Mouse (Mus musculus): ENCODE results near the gene Akap13.

The Akap13 gene

DNA sequence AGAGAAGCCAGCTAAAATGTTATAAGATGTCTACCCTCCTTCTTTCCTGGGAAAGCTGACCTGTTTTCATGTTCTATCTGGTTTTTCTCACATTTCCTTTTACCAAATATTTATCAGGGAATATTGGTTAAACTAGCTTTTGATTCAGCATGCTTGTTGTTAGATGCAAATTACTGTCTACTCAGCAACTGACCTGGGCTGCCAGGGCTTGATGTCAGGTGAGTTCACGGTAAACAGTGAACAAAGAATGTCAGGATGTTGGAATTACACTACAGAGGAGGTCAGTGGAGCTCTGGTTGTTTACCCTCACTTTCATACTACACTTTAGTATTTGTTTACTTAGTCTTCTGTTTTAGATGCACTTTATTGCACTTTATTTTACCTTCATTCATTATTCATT is 5.0 kb downstream of the Akap13 start:
- no peak for DNase-seq (ENCODE audit: low spot score)

DNA sequence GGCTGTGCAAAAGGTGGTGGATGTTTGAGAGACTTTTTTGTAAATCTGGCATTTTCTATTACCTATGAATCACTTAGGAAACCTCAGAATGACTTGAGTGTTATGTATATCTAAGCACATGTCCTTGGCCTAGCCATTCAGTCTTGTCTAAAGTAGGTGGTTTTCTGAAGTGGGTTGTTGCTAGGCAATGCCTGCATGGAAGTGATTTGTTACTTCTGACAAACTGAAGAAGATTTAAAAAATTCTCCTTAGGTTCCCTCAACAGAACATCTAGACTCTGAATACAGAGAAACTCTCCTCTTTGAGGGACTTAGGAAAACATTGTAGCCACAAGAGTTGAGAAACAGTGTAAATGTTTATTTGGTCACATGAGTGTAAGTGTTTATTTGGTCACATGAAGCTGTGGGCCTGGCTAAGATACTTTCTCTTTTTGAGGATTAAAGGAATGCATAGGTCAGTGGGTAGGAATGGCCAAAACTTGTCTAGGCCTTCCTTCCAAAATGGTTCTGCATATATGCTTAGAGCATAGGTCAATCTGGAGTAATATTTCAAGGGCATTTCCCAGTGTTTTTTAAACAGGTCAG is 8.3 kb downstream of the Akap13 start:
- DNase-seq (ENCODE audit: low spot score): no peak

DNA sequence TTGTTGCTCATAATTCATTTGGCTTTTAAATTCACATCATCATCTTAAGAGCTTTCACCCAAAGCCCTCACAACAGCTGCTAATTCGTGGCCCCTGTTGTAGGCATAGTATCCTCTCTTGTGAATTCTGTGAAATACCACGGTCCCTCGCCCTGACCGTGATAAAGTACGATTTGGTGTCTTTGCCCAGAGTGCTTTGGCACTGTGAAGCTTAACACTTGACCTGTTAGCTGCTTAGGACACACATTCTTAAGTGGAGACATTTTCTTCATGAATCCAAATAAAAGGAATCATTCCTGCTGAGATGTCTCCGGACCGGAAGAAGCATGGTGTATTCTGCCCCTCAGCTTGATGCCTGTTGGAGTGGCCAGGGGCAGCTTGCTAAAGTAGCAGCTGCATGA is 12.5 kb downstream of the Akap13 start:
- DNase-seq (ENCODE audit: low spot score): no peak

DNA sequence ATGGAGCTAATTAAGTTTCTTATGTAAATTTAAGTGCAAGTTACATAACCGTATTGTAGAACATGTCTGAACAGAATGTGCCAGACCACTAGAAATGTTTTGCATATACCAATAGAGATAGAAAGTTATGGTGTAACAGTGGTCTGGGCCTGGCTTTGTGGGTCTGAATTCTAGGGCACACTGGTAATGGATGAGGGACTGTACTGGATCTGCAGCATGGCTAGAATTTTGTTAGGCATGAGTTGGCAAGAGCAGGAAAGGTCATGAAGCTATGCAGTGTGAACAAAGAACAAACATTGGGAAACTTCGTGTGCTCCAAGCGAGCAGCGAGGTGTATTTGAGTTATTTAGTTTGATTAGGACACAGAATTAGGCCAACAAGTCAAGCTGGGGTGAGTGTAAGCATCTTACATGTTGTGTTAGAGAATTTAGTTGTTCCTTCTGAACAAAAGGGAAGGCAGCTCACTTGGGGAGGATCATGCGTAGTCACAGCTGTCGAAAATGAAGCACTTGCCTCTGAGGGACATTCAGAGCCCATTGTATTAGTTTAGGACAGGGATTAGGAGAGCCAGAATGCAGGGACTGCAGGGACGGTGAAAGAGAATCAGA is 15.1 kb downstream of the Akap13 start:
- no peak for DNase-seq (ENCODE audit: low spot score)

DNA sequence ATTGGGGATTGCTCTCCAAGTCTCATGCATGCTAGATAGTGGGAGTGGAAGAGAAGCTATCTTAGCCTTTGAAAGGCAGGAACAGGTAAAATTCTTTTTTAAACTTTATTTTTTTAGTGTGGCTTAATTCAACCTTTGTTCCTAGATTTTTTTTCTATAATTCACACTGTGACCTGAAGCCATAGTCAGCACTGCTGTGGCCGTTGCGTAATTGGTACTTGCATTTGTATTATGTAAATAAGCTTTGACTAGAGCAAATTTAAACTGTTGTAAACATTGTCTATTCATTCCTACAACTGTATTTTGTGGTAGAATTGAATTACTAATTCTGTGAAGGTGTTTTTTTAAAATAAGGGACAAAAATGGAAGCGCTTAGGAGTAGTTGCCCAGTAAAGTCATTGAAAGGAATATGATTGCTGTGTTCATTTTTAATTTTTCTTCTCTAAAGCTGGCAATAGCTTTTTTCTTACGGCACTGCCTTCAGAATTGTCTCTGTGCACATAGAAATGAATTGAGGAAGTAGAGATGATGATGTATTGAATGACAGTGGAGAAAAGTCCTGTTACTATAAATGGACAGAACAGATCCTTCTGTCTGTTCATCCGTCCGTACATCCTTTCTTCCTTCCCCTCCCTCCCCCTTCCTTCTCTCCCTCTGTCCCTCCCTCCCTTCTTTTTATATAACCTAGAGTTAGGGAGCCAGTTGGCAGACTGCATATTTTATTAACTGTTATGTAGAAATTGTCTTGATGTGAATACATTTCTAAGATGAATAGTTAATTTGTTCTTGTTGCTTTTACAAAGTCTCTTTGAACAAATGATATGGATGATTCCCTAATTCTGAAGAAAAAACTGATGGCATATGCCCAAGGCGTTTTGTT is 17.2 kb downstream of the Akap13 start:
- DNase-seq (ENCODE audit: low spot score): no peak

DNA sequence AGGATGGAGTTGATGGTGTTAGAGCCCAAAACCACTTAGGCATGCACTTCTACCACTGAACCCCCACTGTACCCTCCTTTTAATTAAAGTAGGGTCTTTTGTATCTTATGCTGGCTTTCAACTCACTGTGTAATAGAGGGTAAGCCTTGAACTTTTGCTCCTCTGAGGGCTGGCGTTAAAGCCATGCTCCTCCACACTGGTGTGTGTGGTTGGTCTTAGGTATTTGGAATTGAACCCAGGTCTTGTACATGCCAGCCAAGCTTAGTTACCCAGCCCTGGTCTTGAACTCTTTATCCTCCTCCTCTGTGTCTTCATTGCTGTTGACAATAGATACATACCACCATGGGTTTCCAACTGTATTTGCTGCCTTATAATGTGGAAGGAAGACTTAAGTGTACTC is 18.0 kb downstream of the Akap13 start:
- no peak for DNase-seq (ENCODE audit: low spot score)

DNA sequence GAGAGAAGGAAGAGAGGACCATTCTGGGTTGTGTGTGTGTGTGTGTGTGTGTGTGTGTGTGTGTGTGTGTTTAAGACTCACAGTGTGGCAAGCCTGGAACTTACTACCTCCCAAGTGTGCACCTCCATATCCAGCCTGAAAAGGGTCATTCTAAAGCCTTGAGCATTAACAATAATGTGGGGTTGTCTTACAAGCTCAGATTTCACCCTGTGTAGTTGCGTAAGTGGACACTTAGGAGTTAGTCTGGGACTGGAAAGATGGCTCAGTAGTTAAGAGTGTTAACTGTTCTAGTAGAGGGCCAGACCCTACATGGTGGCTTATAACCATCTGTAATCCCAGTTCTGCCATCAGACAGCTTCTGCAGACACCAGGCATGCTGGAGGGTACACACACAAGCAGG is 18.7 kb downstream of the Akap13 start:
- DNase-seq (ENCODE audit: low spot score): no peak

DNA sequence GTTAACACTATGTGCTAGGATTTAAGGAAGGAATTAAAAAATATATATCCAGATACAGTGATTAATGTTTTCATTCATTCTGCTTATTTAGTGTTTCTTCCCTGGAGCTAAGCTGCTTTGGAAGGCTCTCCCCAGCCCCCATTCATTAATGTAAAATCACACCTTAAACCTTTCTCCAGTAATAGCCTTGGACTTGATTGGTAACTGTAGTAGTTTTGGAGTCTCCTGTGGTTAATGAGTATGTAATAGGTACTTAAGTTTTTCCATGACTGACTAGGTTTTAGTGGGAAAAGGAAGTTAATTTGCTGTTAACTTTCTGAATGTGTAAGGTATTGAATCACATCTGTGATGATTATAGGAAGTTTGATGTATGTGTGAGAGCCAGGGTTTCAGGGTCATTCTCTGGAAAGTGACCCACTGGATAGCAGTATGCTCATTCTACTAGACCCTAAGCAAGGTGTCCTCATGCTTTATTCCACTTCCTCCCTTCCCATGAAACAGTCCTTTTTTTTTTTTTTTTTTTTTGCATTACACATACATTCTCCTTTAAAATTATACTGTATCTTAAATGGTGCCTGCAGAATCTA is 19.3 kb downstream of the Akap13 start:
- DNase-seq (ENCODE audit: low spot score): no peak

DNA sequence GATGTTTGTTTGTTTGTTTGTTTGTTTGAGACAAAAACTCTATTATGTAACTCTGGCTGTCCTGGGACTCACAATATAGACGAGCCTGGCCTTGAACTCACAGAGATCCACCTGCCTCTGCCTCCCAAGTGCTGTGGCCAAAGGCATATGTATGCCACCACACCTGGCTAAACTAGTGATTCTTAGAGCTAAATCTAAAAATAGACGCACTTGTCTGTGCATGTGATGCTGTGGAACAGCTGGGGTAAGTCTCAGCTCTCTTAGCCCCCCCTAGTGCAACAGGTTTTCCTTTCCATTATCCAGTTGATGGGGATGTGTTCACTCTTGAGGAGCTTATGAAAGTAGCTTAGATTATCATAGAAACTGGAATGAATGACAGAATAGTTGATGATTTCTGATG is 22.7 kb downstream of the Akap13 start:
- no peak for DNase-seq (ENCODE audit: low spot score)

DNA sequence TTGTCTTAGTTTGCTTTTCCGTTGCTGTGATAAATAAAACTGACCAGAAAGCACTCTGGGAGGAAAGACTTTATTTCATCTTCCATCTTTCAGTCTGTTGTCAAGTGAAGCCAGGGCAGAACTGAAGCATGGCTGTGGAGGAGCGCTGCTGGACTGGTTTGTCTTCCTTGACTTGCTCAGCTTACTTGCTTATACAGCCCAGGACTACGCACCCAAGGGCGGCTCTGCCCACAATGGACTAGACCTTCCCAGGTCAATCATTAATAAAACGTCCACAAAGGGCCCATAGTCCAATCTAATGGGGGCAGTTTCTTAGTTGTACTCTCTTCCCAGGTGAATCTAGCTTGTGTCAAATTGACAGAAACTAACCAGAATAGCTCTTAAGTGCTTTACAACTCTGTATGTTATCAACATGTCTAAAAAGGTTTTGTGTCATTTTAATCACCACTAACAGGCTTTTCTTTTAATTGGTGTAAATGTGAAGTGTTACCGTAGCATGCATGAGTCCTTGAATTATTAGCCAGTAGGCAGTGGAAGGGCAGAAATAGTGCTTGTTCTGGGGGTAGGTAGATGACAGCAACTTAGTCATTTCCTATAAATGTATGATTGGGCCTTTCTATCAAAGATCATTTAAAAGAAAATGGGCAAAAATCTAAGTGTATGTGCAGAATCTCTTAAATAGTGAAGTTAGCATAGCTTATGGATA is 25.5 kb downstream of the Akap13 start:
- no peak for DNase-seq (ENCODE audit: low spot score)

DNA sequence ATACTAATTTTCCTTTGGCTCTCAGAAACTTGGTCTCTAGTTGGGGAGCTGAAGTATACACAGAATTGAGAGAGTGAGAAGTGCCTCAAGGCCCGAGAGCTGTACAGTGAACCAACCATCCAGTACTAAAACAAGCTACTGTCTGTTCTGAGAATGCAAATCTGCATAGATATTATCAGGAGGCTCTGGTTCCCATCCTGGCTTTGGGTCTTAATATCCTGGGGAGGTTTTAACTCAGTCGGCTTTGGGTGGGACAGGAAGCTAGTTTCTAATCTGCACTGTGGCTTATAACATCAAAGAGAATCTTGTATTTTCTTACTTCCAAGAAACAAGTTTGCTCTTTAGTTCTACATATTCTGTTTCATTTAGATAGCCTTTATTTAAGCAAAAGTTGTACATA is 30.7 kb downstream of the Akap13 start:
- DNase-seq (ENCODE audit: low spot score): no peak

DNA sequence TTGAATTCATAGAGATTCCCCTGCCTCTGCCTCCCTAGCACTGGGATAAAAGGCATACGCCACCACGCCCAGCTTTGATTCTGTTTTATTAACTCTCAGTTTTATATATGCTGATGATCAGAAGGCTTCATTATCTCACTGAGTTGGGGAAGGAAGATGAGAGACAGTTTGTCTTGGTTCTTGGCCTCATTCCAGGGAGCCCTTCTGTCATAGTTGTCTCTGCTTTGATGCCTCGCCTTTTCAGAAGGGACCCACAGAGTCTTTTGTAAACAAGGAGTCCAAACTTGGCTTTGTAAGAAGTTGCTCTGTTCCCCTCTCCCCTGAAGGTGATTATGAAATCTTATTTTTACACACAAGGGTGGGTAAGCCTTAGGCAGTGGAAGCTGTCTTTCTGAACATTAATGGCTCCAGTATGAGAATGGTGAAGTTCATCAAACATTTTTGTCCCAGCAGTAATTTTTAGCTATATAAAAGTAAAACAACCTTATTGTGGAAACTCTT is 40.7 kb downstream of the Akap13 start:
- DNase-seq (ENCODE audit: low spot score): no peak

DNA sequence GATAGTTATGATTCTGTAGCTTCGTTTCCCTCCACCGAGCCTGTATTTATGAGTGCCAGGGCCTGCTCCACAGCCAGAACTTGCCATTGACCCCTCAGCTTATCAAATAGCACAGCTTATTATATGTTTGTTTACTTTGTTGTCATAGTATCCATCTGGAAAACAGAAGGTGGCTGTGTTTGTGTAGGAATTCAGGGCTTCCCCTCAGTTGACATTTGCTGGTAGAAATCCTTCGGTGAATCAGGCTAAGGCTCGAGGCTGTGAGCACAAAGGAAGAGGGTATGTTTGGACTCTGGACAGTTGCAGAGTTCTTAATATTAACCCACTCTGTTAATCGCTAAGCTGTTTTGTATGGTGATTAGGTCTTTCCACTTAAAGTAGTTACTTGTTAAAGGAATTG is 43.3 kb downstream of the Akap13 start:
- DNase-seq (ENCODE audit: low spot score): no peak

DNA sequence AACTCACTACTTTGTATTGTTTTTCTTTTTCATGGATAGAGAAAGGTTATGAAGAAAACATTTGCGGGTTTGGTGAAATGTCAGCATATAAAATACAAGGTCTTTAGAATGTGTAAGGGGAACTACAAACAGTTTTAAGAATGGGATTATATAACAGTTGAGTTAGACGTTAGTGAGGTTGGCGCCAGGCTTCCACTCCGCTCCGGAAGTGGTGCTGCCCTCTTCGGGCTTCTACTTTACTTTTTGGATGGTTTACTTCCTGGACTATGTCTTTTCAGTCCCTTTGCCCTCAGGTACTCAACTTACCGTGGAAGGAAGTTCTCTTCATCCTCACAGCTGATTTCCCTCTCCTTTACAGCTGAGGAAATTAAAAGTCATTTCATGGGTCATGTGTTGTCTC is 43.9 kb downstream of the Akap13 start:
- DNase-seq (ENCODE audit: low spot score): no peak

DNA sequence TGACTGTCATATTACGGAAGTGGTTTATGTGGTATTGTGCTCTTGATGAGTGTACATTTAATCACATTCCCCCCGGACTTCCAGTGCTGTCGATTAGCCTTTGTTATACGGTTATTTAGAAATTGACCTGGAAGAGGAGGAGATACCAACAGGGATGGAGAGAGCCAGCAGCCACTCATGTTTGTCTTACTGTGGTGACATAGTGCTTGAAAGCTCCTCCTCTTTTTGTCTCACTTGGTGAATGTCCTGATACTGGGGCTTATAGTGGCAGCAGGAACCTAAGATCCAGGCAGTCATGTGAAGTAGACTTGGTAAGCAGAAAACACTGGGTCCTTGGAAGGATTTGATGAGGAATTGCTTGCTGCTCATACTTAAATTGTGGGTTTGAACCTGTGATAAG is 44.8 kb downstream of the Akap13 start:
- DNase-seq (ENCODE audit: low spot score): no peak

DNA sequence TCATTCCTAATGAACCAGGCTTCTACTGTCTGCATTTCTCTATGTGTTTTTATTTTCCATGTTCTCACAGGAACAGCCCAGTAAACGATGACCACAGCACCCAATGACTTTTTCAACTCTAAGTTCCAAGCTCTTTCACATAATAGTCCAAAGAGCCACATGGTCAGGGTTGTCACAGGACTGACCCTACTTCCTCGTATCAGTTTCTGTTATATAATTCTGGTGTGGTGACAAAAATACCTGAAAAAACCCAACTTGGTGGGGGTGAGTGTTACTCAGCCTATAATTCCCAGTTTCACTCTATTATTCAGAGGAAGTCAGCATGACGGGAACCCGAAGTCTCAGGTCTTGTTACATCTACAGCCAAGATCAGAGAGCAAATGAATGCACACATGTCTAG is 45.5 kb downstream of the Akap13 start:
- no peak for DNase-seq (ENCODE audit: low spot score)

DNA sequence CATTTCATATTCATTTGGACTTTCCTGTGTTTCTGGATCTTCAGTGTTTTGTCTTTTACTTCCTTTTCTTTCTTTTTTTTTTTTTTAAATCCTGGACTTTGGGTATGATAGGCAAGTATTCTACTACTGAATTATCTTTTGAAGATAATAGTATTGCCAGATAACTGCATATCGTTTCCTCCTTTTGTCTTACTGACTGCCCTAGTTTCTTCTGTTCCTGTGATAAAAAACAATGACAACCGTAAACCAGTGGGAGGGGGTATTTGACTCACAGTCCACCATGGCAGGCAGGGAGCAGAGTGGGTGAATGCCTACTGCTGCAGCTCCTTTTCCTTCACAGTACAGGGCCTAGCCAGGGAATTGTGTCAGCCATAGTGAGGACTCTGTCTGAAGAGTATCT is 49.2 kb downstream of the Akap13 start:
- no peak for DNase-seq (ENCODE audit: low spot score)

DNA sequence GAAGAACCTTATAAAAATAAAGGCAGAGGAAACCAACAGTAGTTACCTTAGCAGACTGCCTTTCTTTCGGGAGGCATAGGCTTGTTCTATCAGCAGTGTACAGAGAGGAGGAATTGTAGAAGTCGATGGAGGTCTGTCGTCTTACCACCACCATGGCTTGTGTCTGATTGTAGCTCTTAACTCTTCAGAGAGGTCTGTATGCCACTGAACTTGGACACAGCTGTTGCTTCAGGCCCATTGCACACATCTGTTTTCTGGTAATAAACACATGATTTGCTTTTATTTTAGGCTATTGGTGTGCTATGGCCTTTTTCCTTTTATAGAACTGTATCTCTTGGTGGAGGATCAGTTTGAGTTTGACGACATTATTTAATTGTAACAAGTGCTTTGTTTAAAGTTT is 51.3 kb downstream of the Akap13 start:
- DNase-seq (ENCODE audit: low spot score): no peak

DNA sequence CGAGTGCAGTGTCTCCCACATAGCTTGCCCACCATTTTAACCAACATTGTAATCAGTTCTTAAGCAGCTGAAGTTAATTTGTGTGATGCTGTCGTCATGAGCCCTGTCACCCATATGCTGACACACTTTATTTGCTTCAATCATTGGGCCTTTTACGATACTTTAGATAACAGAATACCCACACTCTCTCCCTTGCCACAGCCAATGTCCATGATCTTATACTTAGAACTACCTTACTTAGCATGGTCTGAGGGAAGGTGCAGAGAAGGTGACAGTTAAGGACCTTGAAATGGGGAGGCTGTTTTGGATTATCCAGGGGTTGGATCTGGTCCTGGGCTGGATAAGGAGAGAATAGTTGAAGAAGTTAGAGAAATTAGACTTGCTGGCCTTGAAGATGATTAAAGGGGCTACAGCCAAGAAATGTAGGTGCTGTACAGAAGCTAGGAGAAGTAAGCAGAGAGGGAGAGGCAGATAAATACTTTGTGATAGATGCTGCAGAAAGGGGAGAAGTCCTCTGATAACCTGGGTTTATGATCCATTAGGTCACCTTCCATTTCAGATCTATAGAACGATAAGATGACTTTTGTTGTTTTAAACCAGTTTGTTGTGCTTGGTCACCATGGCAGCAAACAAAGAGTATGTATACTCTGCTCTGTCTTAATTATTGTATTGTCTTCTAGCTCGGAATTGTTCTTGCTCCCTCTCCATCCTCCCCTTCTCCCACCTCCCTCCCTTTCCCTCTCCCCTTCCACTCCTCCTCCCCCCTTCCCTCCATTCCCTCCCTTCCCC is 53.9 kb downstream of the Akap13 start:
- no peak for DNase-seq (ENCODE audit: low spot score)

DNA sequence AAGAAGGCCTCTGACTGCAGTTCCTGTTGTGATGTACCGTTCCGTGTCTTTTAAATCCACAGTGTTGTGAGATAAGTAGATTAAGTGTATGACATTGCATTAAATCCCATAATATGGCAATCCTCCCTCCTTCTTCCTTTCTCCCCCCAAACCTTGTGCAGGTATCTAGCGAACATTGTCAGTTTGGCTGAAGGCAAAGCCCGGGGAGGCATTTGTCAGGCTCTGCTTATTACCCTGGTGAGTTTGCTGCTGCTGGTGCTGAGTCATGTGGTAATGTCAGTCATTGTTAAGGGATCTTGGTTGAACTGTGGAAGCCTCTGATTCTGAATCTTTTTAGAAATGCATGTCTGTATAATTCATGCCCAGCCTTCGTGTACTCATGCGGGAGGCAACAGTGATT is 60.1 kb downstream of the Akap13 start:
- DNase-seq (ENCODE audit: low spot score): no peak
